Mouse (Mus musculus): ENCODE measurements at regions not wholly inside any gene's neighbourhood (a gene's known extent, or its start where the extent isn't known, plus 50 kb on each side); places are given as distances from the start of the nearest gene placed in this dataset.

DNA sequence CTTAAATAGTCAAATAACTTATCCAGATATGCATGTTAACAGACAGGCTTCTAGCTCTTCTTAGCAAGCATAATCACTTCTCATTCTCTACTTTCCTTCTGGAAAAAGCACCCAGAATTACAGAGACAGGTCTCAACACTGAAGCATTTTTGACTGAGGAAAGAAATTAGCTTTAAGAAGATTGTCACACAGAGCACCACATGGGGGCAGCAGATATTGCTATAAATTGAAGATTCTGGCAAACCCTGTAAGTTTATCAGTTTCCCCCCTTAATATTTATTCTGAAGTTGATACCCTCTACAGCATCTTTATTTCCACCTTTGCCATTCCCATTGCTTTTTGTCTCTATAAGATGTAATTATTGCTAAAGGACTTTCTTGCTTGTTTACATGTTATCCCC, 83.4 kb upstream of the Lrrc4c start:
- intact Hi-C loops (cut with DNase I) = loop anchor here (5.0 kb wide), 1 partner anchor 83 kb away; the partner anchor contains the start of gene Lrrc4c
- no peak for DNase-seq (ENCODE audit: low spot score in 2 of 2)

DNA sequence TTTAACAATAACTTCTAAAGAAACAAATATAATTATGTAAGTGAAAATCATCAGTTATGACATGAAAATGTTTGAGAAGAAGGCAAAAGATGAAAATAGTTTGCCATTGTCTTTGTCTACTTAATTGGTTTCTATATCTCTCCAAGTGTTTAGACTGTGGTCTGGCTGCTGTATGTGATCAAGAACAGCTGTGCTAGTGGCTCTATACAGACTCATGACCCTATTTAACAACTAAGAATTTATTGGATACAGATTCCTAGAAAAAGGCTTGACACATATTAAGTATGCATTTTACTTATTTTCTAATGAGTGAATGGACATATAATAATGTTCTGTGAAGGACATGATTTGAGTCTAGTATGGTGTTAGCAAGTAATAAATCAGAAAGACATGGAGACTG, 78.7 kb upstream of the Lrrc4c start:
- intact Hi-C loops (cut with DNase I) = loop anchor here (5.0 kb wide), 1 partner anchor 78 kb away; the partner anchor contains the start of gene Lrrc4c
- no peak for DNase-seq (ENCODE audit: low spot score in 2 of 2)

DNA sequence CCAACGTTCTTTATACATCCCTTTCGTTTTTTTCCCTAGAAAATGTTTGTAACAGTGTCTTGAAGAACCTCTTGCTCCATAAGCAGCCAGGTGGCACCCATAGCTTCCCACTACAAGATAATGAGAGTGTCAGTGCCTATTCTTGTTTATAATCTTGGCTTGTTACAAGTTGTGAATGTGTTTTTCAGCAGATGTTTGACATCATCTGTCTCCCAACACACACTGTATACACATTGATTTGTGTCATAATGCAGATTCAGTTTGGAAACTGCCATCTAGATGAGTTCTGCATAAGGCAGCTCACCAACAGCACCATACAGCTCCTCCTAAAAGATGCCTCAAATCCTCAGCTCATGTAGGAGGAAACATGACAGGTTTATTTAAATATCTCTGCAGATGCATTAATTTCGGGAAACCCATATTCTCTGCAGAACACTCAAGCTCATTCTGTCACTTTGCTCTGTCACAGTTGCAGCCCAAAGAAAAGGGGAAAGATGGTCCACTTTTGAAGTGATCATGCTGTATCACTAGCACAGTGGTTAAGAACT, 77.4 kb upstream of the Lrrc4c start:
- intact Hi-C loops (cut with DNase I) = no loop called here
- no peak for DNase-seq (ENCODE audit: low spot score in 2 of 2)

DNA sequence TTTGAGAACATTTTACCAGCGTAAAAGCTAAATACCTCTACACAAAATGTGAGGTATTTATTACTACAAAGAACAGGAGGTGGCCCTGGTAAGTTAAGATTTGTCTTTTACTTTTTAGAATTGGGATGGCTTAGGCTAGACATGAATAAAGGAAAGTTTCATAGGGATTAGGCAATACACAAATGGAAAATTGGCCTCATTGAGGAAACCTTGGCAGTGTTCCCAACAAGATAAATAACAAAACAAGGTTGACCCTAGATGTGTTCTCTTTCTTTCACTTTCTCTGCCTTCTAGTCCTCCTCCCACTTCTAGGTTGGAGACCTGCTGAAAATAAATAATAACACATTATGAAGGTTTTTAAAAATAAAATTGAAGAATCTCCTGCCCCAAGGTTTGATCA, 64.3 kb upstream of the Lrrc4c start:
- DNase-seq (ENCODE audit: low spot score in 2 of 2) = no peak
- intact Hi-C loops (cut with DNase I) = no loop called here

DNA sequence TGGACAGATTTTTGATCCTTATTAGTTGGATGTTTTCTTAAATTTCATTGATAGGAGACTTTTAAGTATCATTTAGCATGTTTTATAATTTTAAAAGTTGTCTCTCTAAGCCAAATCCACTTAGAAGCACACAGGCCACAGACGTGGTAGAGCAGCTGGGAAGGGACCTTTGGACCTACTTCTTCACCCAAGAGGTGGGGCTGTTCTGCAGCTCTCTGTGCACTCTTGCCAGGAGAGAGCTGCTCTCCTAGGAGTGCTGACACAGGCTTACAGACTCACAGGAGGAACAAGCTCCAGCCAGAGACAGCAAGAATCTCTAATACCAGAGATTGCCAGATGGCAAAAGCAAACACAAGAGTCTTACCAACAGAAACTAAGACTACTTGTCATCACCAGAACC, 61.5 kb upstream of the Lrrc4c start:
- intact Hi-C loops (cut with DNase I) = no loop called here
- DNase-seq (ENCODE audit: low spot score in 2 of 2) = no peak
